Mouse (Mus musculus) lung, postnatal 0 days (tissue): ENCODE measurements at regions not wholly inside any gene's neighbourhood (a gene's known extent, or its start where the extent isn't known, plus 50 kb on each side); places are given as distances from the start of the nearest gene placed in this dataset.

Experiments used
- ATAC-seq: fragments of 200-750 bp; cut with Nextera tagmentation; 2 replicates; pipeline ENCODE4 v1.8.0; 2017; ENCODE audit warnings: moderate library complexity
- DNase-seq: peaks from one replicate; pipeline ENCODE4 v3.0.0-alpha.2; 2016; ENCODE audit warnings: low spot score
- H3K27ac ChIP-seq: fragments of 300-500 bp; sonication (generic); 2 replicates; pipeline ENCODE4 v1.5.1; 2014; ENCODE audit warnings: antibody characterized with exemption, mild to moderate bottlenecking, low read length, mixed read lengths
- H3K27me3 ChIP-seq: fragments of 300-500 bp; sonication (generic); replicated peaks from 2 replicates; pipeline ENCODE4 v1.6.1; 2014; ENCODE audit warnings: low read length, mixed read lengths; ENCODE audit not compliant: insufficient read depth
- H3K36me3 ChIP-seq: fragments of 300-500 bp; sonication (generic); 2 replicates; pipeline ENCODE4 v1.6.1; 2014; ENCODE audit warnings: low read length, mixed read lengths; ENCODE audit not compliant: insufficient read depth
- H3K4me1 ChIP-seq: fragments of 300-500 bp; sonication (generic); 2 replicates; pipeline ENCODE4 v1.6.1; 2014; ENCODE audit warnings: antibody characterized with exemption, low read depth, low read length, mixed read lengths; ENCODE audit not compliant: insufficient read depth
- H3K4me2 ChIP-seq: fragments of 300-500 bp; sonication (generic); replicated peaks from 2 replicates; pipeline ENCODE4 v1.6.1; 2014; ENCODE audit warnings: low read depth, mild to moderate bottlenecking, low read length, moderate library complexity, mixed read lengths
- H3K4me3 ChIP-seq: fragments of 300-500 bp; sonication (generic); 2 replicates; pipeline ENCODE4 v1.5.1; 2014; ENCODE audit warnings: low read depth, low read length
- H3K9ac ChIP-seq: fragments of 300-500 bp; sonication (generic); replicated peaks from 2 replicates; pipeline ENCODE4 v1.6.1; 2014; ENCODE audit warnings: low read depth, mild to moderate bottlenecking
- H3K9me3 ChIP-seq: fragments of 300-500 bp; sonication (generic); 2 replicates; pipeline ENCODE4 v1.6.1; 2016; ENCODE audit warnings: low read length, mixed read lengths
- CTCF ChIP-seq: IDR thresholded peaks from 2 replicates; pipeline ENCODE4 v1.5.1; 2016; ENCODE audit warnings: antibody characterized with exemption, mild to moderate bottlenecking
- EP300 ChIP-seq: IDR thresholded peaks from 2 replicates; pipeline ENCODE4 v1.6.1; 2016; ENCODE audit warnings: antibody characterized with exemption, mild to moderate bottlenecking, control low read depth
- WGBS: fragments of 180-500 bp; shearing (Covaris S2); extraction: QIAGEN DNeasy Blood & Tissue Kit; methylation state at CpG from one replicate; pipeline ENCODE4 v1.1.7; 2014; 5-methylcytosine and 5-hydroxymethylcytosine counted together

GRCm38 (mm10) chr14:24081911-24082558 is 67.7 kb upstream of the Kcnma1 start:
- WGBS = 27% methylated on average over 11 of the region's 11 CpGs
- H3K9ac ChIP-seq = no peak overlapping the region
- no peaks in the 10 kb centered on the region for H3K27me3 ChIP-seq
- no peak overlapping the region for H3K4me3 ChIP-seq
- no peaks in the 10 kb centered on the region for H3K4me1 ChIP-seq
- H3K27ac ChIP-seq = no peak overlapping the region
- TF ChIP-seq CTCF = no peak
- TF ChIP-seq EP300 = no peak
- no peaks in the 10 kb centered on the region for H3K9me3 ChIP-seq
- H3K36me3 ChIP-seq = no peaks in the 10 kb centered on the region
- H3K4me2 ChIP-seq = no peak overlapping the region
- peak; percentile 68 for DNase-seq
- ATAC-seq = peak; percentile 83

- no peak overlapping the region for H3K9ac ChIP-seq
- no peaks in the 10 kb centered on the region for H3K27me3 ChIP-seq
- H3K36me3 ChIP-seq = no peaks in the 10 kb centered on the region
- peak; percentile 55 for TF ChIP-seq CTCF
- TF ChIP-seq EP300 = no peak
- H3K4me2 ChIP-seq = no peak overlapping the region
- WGBS = 60% methylated on average over 4 of the region's 4 CpGs
- no peak overlapping the region for H3K27ac ChIP-seq
- H3K9me3 ChIP-seq = no peaks in the 10 kb centered on the region
- DNase-seq = peak; percentile 15
- no peak overlapping the region for H3K4me3 ChIP-seq
- ATAC-seq = no peak
- no peaks in the 10 kb centered on the region for H3K4me1 ChIP-seq
Observed at GRCm38 (mm10) chr14:24068693-24069092, 54.4 kb upstream of the Kcnma1 start.

GRCm38 (mm10) chr14:24067657-24068056 is 53.4 kb upstream of the Kcnma1 start:
- H3K27me3 ChIP-seq = no peaks in the 10 kb centered on the region
- no peak overlapping the region for H3K4me2 ChIP-seq
- ATAC-seq = no peak
- H3K27ac ChIP-seq = no peak overlapping the region
- TF ChIP-seq EP300 (no peak), CTCF (peak; percentile 93)
- no peaks in the 10 kb centered on the region for H3K9me3 ChIP-seq
- WGBS = 36% methylated on average over 6 of the region's 6 CpGs
- no peak overlapping the region for H3K4me3 ChIP-seq
- DNase-seq = peak; percentile 80
- no peak overlapping the region for H3K9ac ChIP-seq
- no peaks in the 10 kb centered on the region for H3K36me3 ChIP-seq
- no peaks in the 10 kb centered on the region for H3K4me1 ChIP-seq

GRCm38 (mm10) chr14:24065231-24065767 is 51.0 kb upstream of the Kcnma1 start:
- no peak for TF ChIP-seq EP300
- ATAC-seq (no peak), DNase-seq (no peak)
- 73% methylated on average over 4 of the region's 4 CpGs for WGBS
- no peak overlapping the region for H3K4me3 ChIP-seq
- no peaks in the 10 kb centered on the region for H3K36me3 ChIP-seq
- H3K9me3 ChIP-seq = no peaks in the 10 kb centered on the region
- no peak overlapping the region for H3K9ac ChIP-seq
- no peaks in the 10 kb centered on the region for H3K4me1 ChIP-seq
- no peak overlapping the region for H3K27ac ChIP-seq
- no peak overlapping the region for H3K4me2 ChIP-seq
- H3K27me3 ChIP-seq = no peaks in the 10 kb centered on the region
